Mouse (Mus musculus): ENCODE measurements around the gene Arid3a.

DNA sequence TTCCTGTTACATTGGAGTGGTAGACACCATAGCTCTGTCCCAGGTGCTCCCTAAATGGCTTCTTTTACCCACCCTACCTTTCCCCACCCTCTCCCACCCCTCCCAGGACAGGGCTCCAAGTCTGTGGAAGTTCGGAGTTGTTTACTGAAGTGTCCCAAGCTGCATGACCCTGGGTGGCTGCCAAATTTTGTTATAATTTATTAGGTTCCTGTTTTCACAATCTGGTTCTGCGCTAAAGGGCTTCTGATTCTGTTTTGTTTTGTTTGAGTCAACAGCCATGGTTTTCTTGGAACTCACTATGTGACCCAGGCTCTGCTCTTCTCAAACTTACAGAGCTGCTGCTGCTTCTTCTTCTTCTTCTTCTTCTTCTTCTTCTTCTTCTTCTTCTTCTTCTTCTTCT, 37.5 kb upstream of the Arid3a start:
- TF ChIP-seq CTCF (IDR thresholded peaks at IDR 0.05; ENCODE audit: borderline replicate concordance, extremely low read depth, insufficient read depth, insufficient read length) (no peak), POLR2A (IDR thresholded peaks at IDR 0.05; ENCODE audit: borderline replicate concordance, extremely low read depth, insufficient read depth, insufficient read length, poor library complexity, severe bottlenecking) (no peak)
